Mouse (Mus musculus): ENCODE data around the gene Uba7. TPM values are rescaled to one million over a fixed set of nuclear protein-coding genes. Genes with fewer than 3 reads are reported as not detected.

Gene Uba7
- polyA plus RNA-seq, 1 experiment from 2014 or later: 37.0 TPM

Other genes with a start within 250 kb of the Uba7 start
- 182 and 185 TPM in 2 replicates for gene Rbm5, start 204.5 kb upstream of the Uba7 start, polyA plus RNA-seq (2015; fragmentation: Nextera tagmentation; extraction: Ambion mirVana)
- 67.4 and 76.2 TPM in 2 replicates for gene Rbm6, start 102.3 kb upstream of the Uba7 start, polyA plus RNA-seq (2015; fragmentation: Nextera tagmentation; extraction: Ambion mirVana)
- gene Mon1a, start 87.4 kb upstream of the Uba7 start, polyA plus RNA-seq (2015; fragmentation: Nextera tagmentation; extraction: Ambion mirVana): 19.4 and 21.0 TPM in 2 replicates
- 10.8 TPM in 2 replicates for gene Mst1r, start 68.6 kb upstream of the Uba7 start, polyA plus RNA-seq (2015; fragmentation: Nextera tagmentation; extraction: Ambion mirVana)
- not detected in 2 replicates for gene Actl11, start 47.0 kb upstream of the Uba7 start, polyA plus RNA-seq (2015; fragmentation: Nextera tagmentation; extraction: Ambion mirVana)
- 3.0 and 3.1 TPM in 2 replicates for gene Camkv, start 39.8 kb upstream of the Uba7 start, polyA plus RNA-seq (2015; fragmentation: Nextera tagmentation; extraction: Ambion mirVana)
- gene Traip, start 25.4 kb upstream of the Uba7 start, polyA plus RNA-seq (2015; fragmentation: Nextera tagmentation; extraction: Ambion mirVana): 17.2 and 18.3 TPM in 2 replicates
- 6.1 and 6.9 TPM in 2 replicates for gene Gm20661, start 7.6 kb downstream of the Uba7 start, polyA plus RNA-seq (2015; fragmentation: Nextera tagmentation; extraction: Ambion mirVana)
- 47.6 and 54.7 TPM in 2 replicates for gene Inka1, start 10.4 kb downstream of the Uba7 start, polyA plus RNA-seq (2015; fragmentation: Nextera tagmentation; extraction: Ambion mirVana)
- 10.9 and 13.7 TPM in 2 replicates for gene Cdhr4, start 17.0 kb downstream of the Uba7 start, polyA plus RNA-seq (2015; fragmentation: Nextera tagmentation; extraction: Ambion mirVana)
- 0.46 and 1.1 TPM in 2 replicates for gene Gm20662, start 20.8 kb downstream of the Uba7 start, polyA plus RNA-seq (2015; fragmentation: Nextera tagmentation; extraction: Ambion mirVana)
- gene Ip6k1, start 27.0 kb downstream of the Uba7 start, polyA plus RNA-seq (2015; fragmentation: Nextera tagmentation; extraction: Ambion mirVana): 46.7 and 48.4 TPM in 2 replicates
- gene Gmppb, start 73.7 kb downstream of the Uba7 start, polyA plus RNA-seq (2015; fragmentation: Nextera tagmentation; extraction: Ambion mirVana): 45.2 and 48.4 TPM in 2 replicates
- gene Amigo3, start 77.7 kb downstream of the Uba7 start, polyA plus RNA-seq (2015; fragmentation: Nextera tagmentation; extraction: Ambion mirVana): 3.5 and 3.6 TPM in 2 replicates
- 5.2 and 7.9 TPM in 2 replicates for gene Mst1, start 104.9 kb downstream of the Uba7 start, polyA plus RNA-seq (2015; fragmentation: Nextera tagmentation; extraction: Ambion mirVana)
- 27.5 and 32.7 TPM in 2 replicates for gene Rnf123, start 107.8 kb downstream of the Uba7 start, polyA plus RNA-seq (2015; fragmentation: Nextera tagmentation; extraction: Ambion mirVana)
- gene Apeh, start 119.1 kb downstream of the Uba7 start, polyA plus RNA-seq (2015; fragmentation: Nextera tagmentation; extraction: Ambion mirVana): 73.7 and 76.1 TPM in 2 replicates
- 2.8 and 3.0 TPM in 2 replicates for gene Bsn, start 214.9 kb downstream of the Uba7 start, polyA plus RNA-seq (2015; fragmentation: Nextera tagmentation; extraction: Ambion mirVana)

Measured in stomach, embryonic 15.5 days (tissue).